Mouse (Mus musculus) MN1 (cell line): ENCODE measurements at regions not wholly inside any gene's neighbourhood (a gene's known extent, or its start where the extent isn't known, plus 50 kb on each side); places are given as distances from the start of the nearest gene placed in this dataset.

Source experiments
- DNase-seq: peaks from one replicate; pipeline ENCODE4 v3.0.0-alpha.2; 2016; ENCODE audit warnings: low spot score

- peak; percentile 8 for DNase-seq
Observed at GRCm38 (mm10) chr6:123930951-123931350, 77.7 kb upstream of the Vmn2r25 start.

GRCm38 (mm10) chr6:123937930-123938329 is 84.7 kb upstream of the Vmn2r25 start:
- no peak for DNase-seq

DNA sequence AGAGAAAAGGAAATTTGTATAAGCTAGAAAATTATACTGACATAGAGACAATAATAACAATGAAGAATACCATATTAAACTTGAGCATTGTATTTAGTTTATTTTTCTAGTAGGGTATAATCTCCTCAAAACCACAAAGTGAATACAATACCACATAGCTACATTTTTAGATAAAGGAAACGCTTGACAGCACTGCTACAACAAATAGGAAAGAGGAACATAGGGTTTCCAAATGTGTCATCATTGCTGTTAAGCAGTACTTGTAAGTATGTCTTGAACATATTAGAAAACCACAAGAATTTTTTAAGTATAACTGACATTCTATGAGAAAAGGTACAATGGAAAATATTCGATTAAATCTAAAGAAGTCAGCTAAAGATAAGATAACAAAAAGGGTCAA is 63.0 kb upstream of the Vmn2r26 start:
- no peak for DNase-seq

DNA sequence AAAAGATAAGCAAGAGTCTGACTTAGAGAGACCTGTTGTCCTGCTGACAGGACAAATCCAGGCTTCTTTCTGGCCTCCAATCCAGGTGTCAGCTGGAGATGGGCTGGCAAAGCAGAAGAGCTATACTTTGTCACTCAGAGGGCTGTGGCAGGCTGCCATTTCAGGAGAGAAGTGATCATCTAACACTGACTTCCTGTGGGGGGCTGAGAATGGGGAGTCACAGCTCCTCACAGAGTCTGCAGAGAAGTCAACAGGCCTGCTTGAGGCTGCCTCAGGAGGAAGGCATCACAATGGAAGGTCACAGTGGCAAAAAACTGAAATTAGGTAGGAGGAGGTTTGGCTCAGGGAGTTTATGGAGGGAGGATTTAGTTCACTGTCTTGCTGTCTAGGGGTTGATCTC is 53.2 kb upstream of the Vmn2r26 start:
- DNase-seq: no peak
